Mouse (Mus musculus) frontal cortex, adult 2 months (tissue): Measurements from ENCODE around the gene Fbxl17. TPM values are rescaled to one million over a fixed set of nuclear protein-coding genes. Genes with fewer than 3 reads are reported as not detected.

Experiments
- DNase-seq, 2 experiments: peaks; one replicate each; pipeline ENCODE4 v3.0.0; 2022; ENCODE audit warnings: low spot score in 1 of 2; ENCODE audit errors: extremely low spot score in 1 of 2
- polyA plus RNA-seq: library from polyadenylated mRNA; depleted of rRNA; stranded (reverse); fragments of >200 nt; gene quantifications from 2 replicates; pipeline ENCODE4 v1.2.3, GENCODE M21; 2012

Gene Fbxl17
- polyA plus RNA-seq, 1 experiment = 27.0 TPM

DNA sequence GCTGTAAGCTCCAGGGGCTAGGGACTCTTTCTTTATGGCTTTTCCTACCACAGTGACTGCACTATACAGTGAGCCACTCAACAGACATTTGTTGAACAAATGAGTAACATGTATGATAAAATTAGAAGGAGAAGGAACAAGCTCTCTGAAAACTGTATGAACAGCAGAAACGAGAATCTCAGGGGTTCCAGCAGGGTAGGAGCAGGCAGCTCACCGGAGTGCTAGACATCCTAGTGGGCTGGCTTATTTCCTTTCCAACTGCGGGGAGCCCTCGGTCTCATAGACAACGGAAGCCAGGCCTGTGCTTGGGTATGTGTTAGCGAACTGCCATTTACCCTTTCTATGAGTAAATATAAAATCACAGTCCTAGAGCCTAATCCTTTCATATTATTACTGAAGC lies 426.5 kb downstream of the Fbxl17 start:
- DNase-seq = no peak

GRCm38 (mm10) chr17:63071134-63071923 lies 428.5 kb downstream of the Fbxl17 start:
- DNase-seq = no peak

GRCm38 (mm10) chr17:63070161-63070761 lies 429.6 kb downstream of the Fbxl17 start:
- no peak for DNase-seq

- no peak for DNase-seq
Measured at GRCm38 (mm10) chr17:63062785-63063184, 437.0 kb downstream of the Fbxl17 start.

- DNase-seq = no peak
Measured at GRCm38 (mm10) chr17:63061786-63062185, 438.0 kb downstream of the Fbxl17 start.

- DNase-seq = no peak
Measured at GRCm38 (mm10) chr17:63060814-63061213, 439.0 kb downstream of the Fbxl17 start.

DNA sequence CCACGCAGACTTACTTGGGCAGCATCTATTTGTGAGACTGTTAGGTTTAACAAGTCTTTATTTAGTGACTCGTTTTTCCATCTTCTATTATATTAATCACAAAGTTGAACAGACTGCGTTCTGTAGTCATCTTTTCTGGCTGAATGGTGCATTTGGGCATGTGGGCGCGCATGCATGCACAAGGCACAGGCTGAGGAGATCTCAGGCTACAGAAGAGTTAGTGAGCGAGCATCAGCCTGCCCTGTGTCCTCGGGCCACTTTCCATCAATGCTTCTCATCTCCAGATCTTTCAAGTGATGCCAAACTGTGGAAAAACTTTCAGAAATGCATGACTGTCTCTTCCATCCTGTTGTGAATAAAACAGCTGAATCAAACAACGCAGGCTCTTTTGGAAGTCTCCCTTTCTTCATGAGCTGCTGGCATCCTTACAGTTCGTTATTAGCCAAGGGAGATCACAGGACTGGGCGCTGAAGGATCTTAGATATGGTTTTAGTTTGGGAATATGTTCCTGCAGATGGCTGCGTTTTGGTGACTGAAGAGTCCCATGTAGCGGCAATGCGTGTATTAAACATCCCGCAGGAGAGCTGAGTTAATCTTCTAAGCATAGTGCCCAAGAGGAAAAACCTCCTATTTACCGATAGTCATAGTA lies 442.0 kb downstream of the Fbxl17 start:
- DNase-seq = no peak

DNA sequence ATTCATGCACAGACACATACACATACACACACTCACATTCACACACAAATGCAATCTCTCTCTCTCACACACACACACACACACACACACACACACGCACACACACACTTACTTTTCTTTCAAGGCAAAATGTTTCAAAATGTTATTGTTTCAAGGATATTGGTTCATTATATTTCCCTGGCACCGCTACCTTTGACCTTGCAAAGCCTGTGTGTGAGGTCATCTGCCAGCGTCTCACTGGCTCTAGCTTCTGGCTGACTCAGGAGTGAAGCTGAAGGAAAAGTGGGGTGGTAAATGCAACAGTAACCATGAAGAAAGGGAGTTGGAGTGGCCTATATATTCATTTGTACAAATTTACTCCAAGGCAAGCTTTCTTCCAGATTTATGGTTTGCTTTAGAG lies 442.8 kb downstream of the Fbxl17 start:
- no peak for DNase-seq

GRCm38 (mm10) chr17:63053311-63053710 lies 446.5 kb downstream of the Fbxl17 start:
- no peak for DNase-seq

DNA sequence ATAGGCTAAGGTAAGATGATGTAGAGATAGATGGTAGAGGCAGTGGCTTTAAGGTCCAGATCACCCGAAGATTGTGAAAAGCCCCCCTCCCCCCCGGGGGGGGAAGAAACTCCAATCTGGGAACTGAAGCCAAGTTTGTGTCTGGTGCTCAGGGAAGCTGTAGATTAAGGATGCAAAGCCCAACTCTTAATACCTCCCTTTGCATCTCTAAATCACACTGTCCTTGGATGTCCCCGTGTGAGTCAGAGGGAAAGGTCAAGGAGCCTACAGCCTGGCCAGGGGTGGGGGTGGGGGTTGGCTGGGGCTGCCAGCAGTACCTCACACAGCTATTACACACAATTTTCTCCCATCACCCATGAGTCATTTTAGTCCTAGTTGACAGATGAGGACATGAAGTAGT lies 453.4 kb downstream of the Fbxl17 start:
- no peak for DNase-seq

- no peak for DNase-seq
Measured at GRCm38 (mm10) chr17:63045297-63045696, 454.5 kb downstream of the Fbxl17 start.

DNA sequence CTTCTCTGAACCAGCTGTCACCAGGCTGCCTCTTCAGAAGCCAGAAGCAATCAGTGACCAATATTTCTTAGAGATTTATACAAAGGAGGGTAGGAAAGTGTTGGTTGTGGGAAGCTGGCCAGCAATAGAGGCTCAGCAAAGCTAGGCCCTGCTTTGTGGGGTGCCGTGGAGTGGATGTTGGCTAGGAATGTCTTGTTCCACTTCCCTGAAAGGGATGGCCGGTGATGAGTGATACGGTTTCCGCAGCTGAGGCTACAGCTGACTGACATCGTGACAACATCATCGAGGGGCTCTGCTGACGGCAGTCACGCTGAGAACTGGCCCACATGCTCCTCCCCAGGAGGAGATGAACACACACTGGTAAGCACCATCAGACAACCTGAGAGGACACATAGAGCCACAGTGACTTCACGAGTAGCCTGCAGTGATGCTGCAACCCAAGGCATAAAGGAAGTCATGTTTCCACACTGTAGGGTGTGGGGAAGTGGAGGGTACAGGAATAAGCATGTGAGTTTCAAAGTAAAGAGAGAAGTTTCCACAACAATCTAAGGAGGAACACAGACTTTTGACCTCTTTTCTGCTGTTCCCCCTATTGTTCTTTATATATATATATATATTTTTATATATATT lies 456.7 kb downstream of the Fbxl17 start:
- no peak for DNase-seq

DNA sequence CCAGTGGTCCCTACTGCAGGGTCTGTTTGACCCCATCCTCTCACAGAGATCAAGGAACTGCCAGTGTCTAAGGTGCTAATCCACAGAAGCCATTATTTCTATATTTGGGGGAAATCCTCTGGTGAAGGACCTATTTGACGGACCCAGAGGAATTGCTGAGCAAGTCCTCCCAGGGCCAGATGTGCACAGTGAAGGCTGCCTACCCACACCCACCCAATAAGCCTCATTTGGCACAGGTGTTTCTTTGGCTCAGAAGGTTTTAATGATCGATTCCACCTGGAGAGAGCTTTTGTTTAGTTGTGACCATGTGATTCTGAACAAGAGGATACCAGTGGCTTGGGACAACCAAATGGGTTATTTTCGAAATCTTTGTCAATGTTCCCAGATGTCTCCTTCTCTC lies 462.3 kb downstream of the Fbxl17 start:
- no peak for DNase-seq

DNA sequence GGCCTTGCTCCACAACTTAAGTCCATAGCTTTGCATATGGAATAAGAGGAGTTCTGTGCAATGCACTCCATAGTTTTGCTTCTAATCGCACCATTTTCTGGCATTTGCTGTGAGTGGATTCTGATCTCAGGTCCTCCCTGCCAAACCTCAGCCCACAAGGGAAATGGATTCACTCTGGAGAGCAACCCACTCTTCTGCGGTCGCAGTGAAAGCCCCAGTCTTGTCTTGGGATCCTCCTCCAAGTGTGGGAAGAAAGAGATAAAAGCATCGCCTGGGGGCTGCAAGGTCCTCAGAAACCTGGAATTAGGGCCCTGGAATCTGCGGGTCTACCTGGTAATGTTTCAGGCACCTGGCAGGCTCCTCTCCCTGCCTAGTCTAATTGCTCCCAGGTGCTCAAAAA lies 466.7 kb downstream of the Fbxl17 start:
- DNase-seq = peak in 1 of 2 experiments; percentile 45

DNA sequence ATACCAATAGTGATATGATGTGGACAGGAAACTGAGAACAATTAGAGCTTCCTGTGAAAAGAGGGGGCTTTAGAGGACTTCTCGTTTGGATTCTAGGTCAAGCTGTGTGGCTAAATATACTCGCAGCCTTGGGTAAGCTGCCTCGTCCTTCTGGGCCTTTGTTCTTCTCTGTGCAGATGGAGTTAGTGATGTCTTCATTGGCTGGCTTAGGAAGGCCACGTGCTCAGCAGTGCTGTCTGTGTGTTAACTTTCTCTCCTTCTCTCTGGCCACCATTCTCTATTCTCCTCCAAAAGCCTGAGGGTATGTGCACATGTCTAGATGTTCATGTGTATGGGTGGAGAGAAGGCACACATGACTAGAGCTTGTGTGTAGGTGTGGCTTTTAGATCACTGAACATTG lies 470.7 kb downstream of the Fbxl17 start:
- no peak for DNase-seq

GRCm38 (mm10) chr17:63025238-63025637 lies 474.6 kb downstream of the Fbxl17 start:
- DNase-seq = peak; percentile 28 to 44

- DNase-seq = no peak
Measured at GRCm38 (mm10) chr17:63017605-63018167, 482.1 kb downstream of the Fbxl17 start.

- DNase-seq = no peak
Measured at GRCm38 (mm10) chr17:63012571-63012923, 487.3 kb downstream of the Fbxl17 start.

DNA sequence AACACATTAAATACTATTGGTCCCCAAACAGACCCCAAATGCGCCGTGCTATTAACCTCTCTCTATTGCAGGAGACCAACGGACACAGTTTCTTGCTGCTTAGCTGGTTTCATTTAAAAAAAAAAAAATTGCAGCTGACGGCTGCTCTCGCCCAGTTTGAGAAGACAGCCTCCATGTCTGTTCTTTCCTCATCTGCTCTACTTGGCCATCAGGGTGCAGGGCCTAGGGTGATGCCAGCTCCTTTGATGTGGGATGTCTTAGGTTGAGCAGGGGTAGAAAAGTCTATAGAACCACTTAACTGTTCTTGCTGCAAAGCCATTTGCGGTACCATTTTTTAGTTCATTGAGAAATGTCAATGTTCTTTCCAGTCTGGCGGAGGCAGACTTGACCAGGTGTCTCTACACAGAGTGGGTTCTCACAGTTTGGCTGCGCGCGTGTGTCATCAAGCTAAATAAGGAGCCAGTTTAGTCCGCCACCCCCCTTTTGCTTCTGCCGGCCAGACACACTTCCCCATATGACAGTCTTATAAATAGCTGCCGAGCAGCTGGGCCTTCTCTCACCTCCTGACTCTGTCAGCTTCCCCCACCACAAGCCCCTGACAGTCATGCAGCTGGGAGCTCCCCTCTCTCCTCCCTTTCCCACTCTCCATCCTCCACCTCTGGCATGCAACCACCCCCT lies 487.8 kb downstream of the Fbxl17 start:
- peak; percentile 89 to 93 for DNase-seq

- DNase-seq = no peak
Measured at GRCm38 (mm10) chr17:63010830-63011229, 489.0 kb downstream of the Fbxl17 start.

- DNase-seq = no peak
Measured at GRCm38 (mm10) chr17:63008788-63009187, 491.0 kb downstream of the Fbxl17 start.
